26 mouse cellular contexts compared by ENCODE assay signal in the genomic region with DNA sequence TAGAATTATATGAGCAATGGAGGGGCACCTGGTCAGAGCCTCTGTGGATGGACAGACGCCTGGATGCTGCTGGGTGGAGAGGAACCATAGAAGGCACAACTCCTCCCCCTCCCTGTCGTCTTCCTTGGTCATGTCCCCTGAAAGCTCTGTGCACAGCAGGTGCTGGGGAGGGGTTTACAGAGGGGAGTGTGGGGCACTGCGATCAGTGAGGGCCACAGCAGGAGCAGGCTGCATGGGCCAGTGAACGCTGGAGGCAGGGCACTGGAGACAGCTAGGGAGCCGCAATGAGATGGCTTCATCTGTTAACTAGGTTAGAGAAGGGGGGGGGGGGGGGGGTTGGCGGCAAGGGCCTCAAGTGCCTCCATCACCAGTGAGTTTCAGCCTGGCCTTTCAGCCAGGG. TPM values are rescaled to one million over a fixed set of nuclear protein-coding genes. Genes with fewer than 3 reads are reported as not detected.
DNase-seq lines count a peak whose midpoint lies in the region; ATAC-seq and TF ChIP-seq lines count a peak whose summit lies in the region.
"Had no signal": no experiment of that assay in that cellular context is flagged by ENCODE, and none has a peak within 500 bp of the region (broad histone marks: within the 10 kb centered on the region; RNA-seq: fewer than 3 reads in every experiment).

No protein-coding gene starts in this region.

- intact Hi-C loops in heart, postnatal 10 days (cut with DNase I), result no loop called here

- H3K27me3 ChIP-seq in kidney, embryonic 14.5 days (ENCODE audit: control insufficient read depth, insufficient read depth, low read length), result no peaks in the 10 kb centered on the region
- no peaks in the 10 kb centered on the region for H3K27me3 ChIP-seq in embryonic facial prominence, embryonic 10.5 days (replicated peaks; ENCODE audit: low read depth, poor library complexity, severe bottlenecking)
- H3K27me3 ChIP-seq: CH12.LX; embryonic facial prominence, embryonic 12.5 days; heart, embryonic 15.5 days; limb, embryonic 15.5 days; liver, embryonic 15.5 days; lung, embryonic 15.5 days; midbrain, embryonic 13.5 days; neural tube, embryonic 13.5 days had no signal

- H3K4me3 ChIP-seq in kidney, embryonic 14.5 days (ENCODE audit: low read length), result no peak overlapping the region
- H3K4me3 ChIP-seq in embryonic facial prominence, embryonic 10.5 days, result no peak overlapping the region
- no peak overlapping the region for H3K4me3 ChIP-seq in lung, adult 2 months (replicated peaks; ENCODE audit: extremely low read depth, low read depth, low read length)
- H3K4me3 ChIP-seq: embryonic facial prominence, embryonic 12.5 days; heart, embryonic 15.5 days; limb, embryonic 10.5 days; limb, embryonic 15.5 days; liver, embryonic 15.5 days; lung, embryonic 15.5 days; midbrain, embryonic 13.5 days; neural tube, embryonic 13.5 days had no signal

- 16% methylated on average over 5 of the region's 6 CpGs for WGBS in kidney, embryonic 14.5 days
- WGBS in embryonic facial prominence, embryonic 10.5 days, result 19% methylated on average over 5 of the region's 6 CpGs
- 41% methylated on average over 6 of the region's 6 CpGs for WGBS in lung, adult 2 months

- peaks cover 9% of the 10 kb centered on the region for H3K4me1 ChIP-seq in kidney, embryonic 14.5 days (ENCODE audit: control insufficient read depth, insufficient read depth, low read length)
- peaks cover 35% of the 10 kb centered on the region for H3K4me1 ChIP-seq in embryonic facial prominence, embryonic 10.5 days
- no peaks in the 10 kb centered on the region for H3K4me1 ChIP-seq in lung, adult 2 months (ENCODE audit: control insufficient read depth, insufficient read depth, low read length)
- H3K4me1 ChIP-seq: heart, embryonic 15.5 days; limb, embryonic 15.5 days; lung, embryonic 15.5 days had no signal

- H3K9ac ChIP-seq in kidney, embryonic 14.5 days (ENCODE audit: low read depth, low read length), result no peak overlapping the region
- H3K9ac ChIP-seq: embryonic facial prominence, embryonic 12.5 days; forebrain, postnatal 0 days; heart, embryonic 15.5 days; limb, embryonic 15.5 days; liver, embryonic 15.5 days; lung, embryonic 15.5 days; midbrain, embryonic 13.5 days; neural tube, embryonic 13.5 days had no signal

- no peaks in the 10 kb centered on the region for H3K36me3 ChIP-seq in kidney, embryonic 14.5 days (ENCODE audit: control insufficient read depth, insufficient read depth, low read length)
- no peaks in the 10 kb centered on the region for H3K36me3 ChIP-seq in embryonic facial prominence, embryonic 10.5 days (replicated peaks)
- H3K36me3 ChIP-seq: embryonic facial prominence, embryonic 12.5 days; heart, embryonic 15.5 days; limb, embryonic 10.5 days; limb, embryonic 15.5 days; liver, embryonic 15.5 days; lung, embryonic 15.5 days; midbrain, embryonic 13.5 days; neural tube, embryonic 13.5 days had no signal

- H3K4me2 ChIP-seq in kidney, embryonic 14.5 days (replicated peaks; ENCODE audit: low read depth, low read length), result no peak overlapping the region
- H3K4me2 ChIP-seq: embryonic facial prominence, embryonic 12.5 days; heart, embryonic 15.5 days; limb, embryonic 15.5 days; liver, embryonic 15.5 days; lung, embryonic 15.5 days; midbrain, embryonic 13.5 days; neural tube, embryonic 13.5 days had no signal

- no peaks in the 10 kb centered on the region for H3K9me3 ChIP-seq in kidney, embryonic 14.5 days (ENCODE audit: control insufficient read depth, low read length)
- no peaks in the 10 kb centered on the region for H3K9me3 ChIP-seq in embryonic facial prominence, embryonic 10.5 days
- H3K9me3 ChIP-seq: embryonic facial prominence, embryonic 12.5 days; heart, embryonic 15.5 days; limb, embryonic 10.5 days; limb, embryonic 15.5 days; liver, embryonic 15.5 days; lung, embryonic 15.5 days; midbrain, embryonic 13.5 days; neural tube, embryonic 13.5 days had no signal

- H3K27ac ChIP-seq in kidney, embryonic 14.5 days (ENCODE audit: low read depth, low read length), result no peak overlapping the region
- peak overlapping the region; percentile 25 for H3K27ac ChIP-seq in embryonic facial prominence, embryonic 10.5 days (replicated peaks)
- H3K27ac ChIP-seq: embryonic facial prominence, embryonic 12.5 days; heart, embryonic 15.5 days; limb, embryonic 10.5 days; limb, embryonic 15.5 days; lung, embryonic 15.5 days; midbrain, embryonic 13.5 days; neural tube, embryonic 13.5 days had no signal

- no peak for TF ChIP-seq POLR2A in lung, adult 2 months (IDR thresholded peaks at IDR 0.05; ENCODE audit: borderline replicate concordance, extremely low read depth, low read depth, low read length)

- TF ChIP-seq CTCF in lung, adult 2 months (IDR thresholded peaks at IDR 0.05; ENCODE audit: insufficient read depth, low read length), result no peak

- DNase-seq in heart, adult 11 months, result peak; percentile 83
- DNase-seq in heart, postnatal 10 days, result no peak
- DNase-seq in kidney, adult 11 months, result no peak
- peak; percentile 4 for DNase-seq in brain, adult 2 months (ENCODE audit: low read depth, low spot score)
- no peak for DNase-seq in embryonic facial prominence, embryonic 10.5 days (ENCODE audit: low spot score)
- no peak for DNase-seq in lung, adult 2 months
- DNase-seq: B cell, adult 2 months; forebrain, postnatal 0 days; heart, postnatal 36 days; kidney, postnatal 10 days; layer of hippocampus, adult 9-11 months; lung, postnatal 36 days; right cerebral cortex, postnatal 14 days; thymus, postnatal 4 days had no signal

- peak; percentile 72; the same call in 1 of the 2 replicates for ATAC-seq in kidney, embryonic 14.5 days (ENCODE audit: low FRiP score, low TSS enrichment)
- ATAC-seq: activated CD4-positive, CD25-positive, alpha-beta regulatory T cell, adult 4 months; forebrain, postnatal 0 days; intestine, postnatal 0 days; midbrain, embryonic 13.5 days had no signal

RNA-seq across cellular contexts. Expression of gene Metap1d, which starts 13.0 kb away (rescaled TPM):
- total RNA-seq in heart, postnatal 10 days (2021), result 10 to 100 TPM; 37.3 to 38.4 TPM
- 36.8 and 44.9 TPM in 2 replicates for polyA plus RNA-seq in kidney, embryonic 14.5 days (2014; fragmentation: Nextera tagmentation; extraction: Ambion mirVana)
- 29.1 and 29.6 TPM in 2 replicates for polyA plus RNA-seq in embryonic facial prominence, embryonic 10.5 days (2016; fragmentation: Nextera tagmentation; extraction: Ambion mirVana)
- polyA plus RNA-seq in lung, adult 2 months (2012; rRNA removed), result 10.8 and 15.8 TPM in 2 replicates

Comparison
In these comparisons a context has a peak if more than half of its experiments do, and no peak if none do; other contexts are left out.
1. DNase-seq: peak in heart, adult 11 months (single experiment) and brain, adult 2 months (single experiment); none in heart, postnatal 10 days (0 of 2), kidney, adult 11 months (single experiment), embryonic facial prominence, embryonic 10.5 days (single experiment) and lung, adult 2 months (single experiment).